Mouse (Mus musculus) left cerebral cortex, adult 11 months (tissue): ENCODE data around the gene Gdpd3.

Source experiments
- DNase-seq: peaks from one replicate; pipeline ENCODE4 v3.0.0; 2022; ENCODE audit warnings: low spot score

Gdpd3 gene

DNA sequence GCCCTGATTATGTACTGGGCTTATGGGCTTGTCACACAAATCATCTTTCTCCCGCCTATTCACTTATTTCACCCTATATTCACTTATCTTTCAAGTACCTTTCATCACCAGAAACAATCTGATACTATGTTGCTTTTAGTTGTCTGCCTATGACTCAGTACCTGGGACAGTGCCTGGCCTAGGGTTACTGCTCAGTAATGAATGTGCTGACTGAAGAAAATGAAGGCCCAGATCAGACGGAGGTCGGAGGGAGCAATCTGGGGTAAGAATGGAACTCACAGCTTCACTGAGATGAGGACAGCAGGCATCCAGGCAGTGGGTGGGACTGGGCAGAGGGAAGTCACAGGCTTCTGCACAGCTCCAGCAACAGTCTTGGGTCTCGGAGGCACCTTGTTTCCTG, 41.3 kb downstream of the Gdpd3 start:
- DNase-seq = no peak

DNA sequence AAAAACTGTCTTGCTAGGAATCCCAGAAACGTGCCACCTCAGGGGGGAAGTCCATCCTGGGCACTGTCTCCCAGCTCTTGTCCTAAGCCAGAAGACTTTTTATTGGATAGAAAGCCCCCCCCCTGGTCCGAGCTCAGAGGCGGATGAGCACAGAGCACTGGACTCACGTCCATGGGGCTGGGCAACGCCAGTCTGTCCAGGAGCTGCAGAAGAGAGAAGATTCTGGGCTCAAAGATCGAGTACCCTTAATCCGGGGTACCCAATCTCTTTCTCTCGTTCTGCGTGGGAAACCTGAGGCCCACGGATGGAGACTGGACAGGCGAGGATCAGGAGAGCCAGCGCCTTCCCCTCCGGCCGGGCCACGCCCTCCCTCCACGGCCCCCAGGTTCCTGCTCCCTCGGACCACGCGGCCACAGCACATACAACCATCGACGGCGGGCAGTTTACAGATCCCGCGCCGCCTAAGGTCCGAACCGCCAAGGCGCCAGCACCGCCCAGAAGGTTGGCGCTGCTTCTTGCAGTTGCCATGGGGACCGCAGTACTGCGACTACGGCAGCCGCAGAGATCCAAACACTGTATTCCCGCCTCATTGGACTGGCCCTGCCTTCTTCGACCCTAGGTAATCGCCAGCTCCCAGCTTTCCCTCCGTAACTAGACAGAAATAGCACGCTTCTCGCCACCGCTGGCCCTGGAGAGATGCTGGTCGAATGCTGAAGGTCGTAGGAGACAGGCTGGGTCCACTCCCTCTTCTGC, 42.7 kb downstream of the Gdpd3 start:
- peak; percentile 83 for DNase-seq

GRCm38 (mm10) chr7:126809723-126810369, 43.7 kb downstream of the Gdpd3 start:
- DNase-seq = no peak

GRCm38 (mm10) chr7:126815726-126816222, 49.6 kb downstream of the Gdpd3 start:
- no peak for DNase-seq

GRCm38 (mm10) chr7:126816494-126816893, 50.4 kb downstream of the Gdpd3 start:
- DNase-seq = no peak

GRCm38 (mm10) chr7:126817595-126817994, 51.5 kb downstream of the Gdpd3 start:
- no peak for DNase-seq

GRCm38 (mm10) chr7:126818818-126819217, 52.7 kb downstream of the Gdpd3 start:
- DNase-seq = no peak

DNA sequence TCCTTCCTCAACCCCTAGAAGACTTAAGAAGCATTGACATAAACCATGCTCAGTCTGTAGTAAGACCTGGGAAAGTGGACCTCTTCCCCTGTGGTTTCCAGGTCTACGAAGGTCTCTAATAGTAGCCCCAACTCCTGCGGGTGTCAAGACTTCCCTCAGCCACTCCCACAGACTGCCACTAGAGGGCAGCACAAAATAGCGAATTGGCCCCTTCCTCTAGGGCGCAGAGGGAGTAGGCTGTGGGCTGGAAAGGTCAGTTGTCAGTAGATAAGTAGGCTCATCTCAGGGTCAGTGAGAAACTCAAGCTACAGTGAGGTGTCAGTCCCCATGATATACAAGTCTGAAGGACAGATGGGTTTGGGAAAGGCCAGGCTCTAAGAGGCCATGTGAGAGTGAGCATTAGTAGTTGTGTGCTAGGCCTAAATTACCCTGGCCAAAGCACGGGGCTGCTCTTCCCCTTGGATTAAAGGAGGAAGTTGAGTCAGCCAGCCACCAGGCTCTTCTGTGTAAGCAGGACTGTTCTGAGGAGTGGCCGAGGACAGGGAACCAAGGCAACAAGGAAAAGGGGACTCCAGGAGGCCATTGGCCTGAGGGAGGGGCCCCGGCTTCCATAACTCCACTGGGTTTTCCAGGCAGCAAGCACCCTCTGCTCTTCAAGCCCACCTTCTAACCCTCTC, 55.8 kb downstream of the Gdpd3 start:
- DNase-seq = no peak

GRCm38 (mm10) chr7:126822741-126823140, 56.6 kb downstream of the Gdpd3 start:
- no peak for DNase-seq

GRCm38 (mm10) chr7:126823202-126823711, 57.1 kb downstream of the Gdpd3 start:
- no peak for DNase-seq

GRCm38 (mm10) chr7:126823940-126824339, 57.8 kb downstream of the Gdpd3 start:
- DNase-seq = no peak
